Mouse (Mus musculus): Measurements from ENCODE around the gene Fam163a. TPM values are rescaled to one million over a fixed set of nuclear protein-coding genes. Genes with fewer than 3 reads are reported as not detected.
A peak's percentile ranks its signal among the peaks of the same experiment; 100 is the strongest.
"Not testable (repeated sequence)": the region's sequence is repeated elsewhere in the genome, so short reads cannot be mapped to it uniquely, and the experiment has no call there.

The Fam163a gene
- polyA plus RNA-seq (2012; ENCODE audit: insufficient read depth, insufficient read length, missing spikeins), result not detected in 2 replicates

GRCm38 (mm10) chr1:156204656-156205131 lies at the start of gene Fam163a:
TSS of gene Fam163a (minus strand) at chr1:156205026.
- peaks cover 9% of the 10 kb centered on the region; the same call in 1 of the 2 replicates for H3K4me1 ChIP-seq (ENCODE audit: control insufficient read depth, insufficient read depth, insufficient read length, low read length)
- no peak within 1 kb of the TSS for H3K27ac ChIP-seq (replicated peaks; ENCODE audit: low read depth, low read length)
- H3K4me3 ChIP-seq (ENCODE audit: insufficient read depth, low read depth, low read length), result peak within 1 kb of the TSS; percentile 36

DNA sequence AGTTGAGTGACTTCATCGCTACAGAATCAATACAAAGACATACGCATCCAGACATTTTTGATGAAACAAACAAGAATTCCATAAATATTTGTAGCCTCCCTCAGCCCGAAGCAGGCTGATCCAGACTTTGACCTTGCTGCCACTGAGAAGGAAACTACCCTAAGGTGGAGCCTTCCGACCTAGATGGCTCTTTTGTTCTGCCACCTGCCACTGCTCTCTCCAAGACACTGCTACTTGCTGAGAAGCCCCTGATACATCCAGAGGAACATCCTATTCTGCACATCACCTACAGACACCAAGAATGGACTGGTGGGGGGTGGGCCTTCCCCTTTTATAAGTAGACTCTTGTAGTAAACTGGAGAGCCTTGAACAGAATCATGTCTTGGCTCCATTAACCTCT lies 46.3 kb upstream of the Fam163a start:
- H3K4me3 ChIP-seq (ENCODE audit: insufficient read depth, low read depth, low read length); H3K27ac ChIP-seq (replicated peaks; ENCODE audit: low read depth, low read length); H3K4me1 ChIP-seq (ENCODE audit: control insufficient read depth, insufficient read depth, insufficient read length, low read length): not testable (repeated sequence)

DNA sequence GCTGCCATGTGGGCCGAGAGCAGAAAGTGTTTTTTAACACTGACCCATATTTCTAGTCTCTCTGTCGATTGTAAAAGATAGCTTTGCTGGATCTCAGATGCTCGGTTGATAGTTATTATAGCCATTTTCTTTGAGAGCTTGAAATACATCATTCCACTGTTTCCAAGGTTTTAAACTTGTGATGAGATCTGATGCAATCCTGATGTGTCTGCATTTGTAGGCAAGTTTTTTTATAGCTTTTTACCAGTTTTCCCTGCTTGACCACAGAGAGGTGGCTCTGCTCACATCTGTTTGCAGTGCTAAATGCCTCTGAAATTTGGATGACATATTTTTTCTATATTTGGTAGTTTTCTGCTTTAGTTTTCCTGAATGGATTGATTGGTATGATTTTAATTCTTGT lies 43.1 kb upstream of the Fam163a start:
- H3K27ac ChIP-seq (replicated peaks; ENCODE audit: low read depth, low read length), result no peak overlapping the region
- no peaks in the 10 kb centered on the region for H3K4me1 ChIP-seq (ENCODE audit: control insufficient read depth, insufficient read depth, insufficient read length, low read length)
- H3K4me3 ChIP-seq (ENCODE audit: insufficient read depth, low read depth, low read length), result no peak overlapping the region

DNA sequence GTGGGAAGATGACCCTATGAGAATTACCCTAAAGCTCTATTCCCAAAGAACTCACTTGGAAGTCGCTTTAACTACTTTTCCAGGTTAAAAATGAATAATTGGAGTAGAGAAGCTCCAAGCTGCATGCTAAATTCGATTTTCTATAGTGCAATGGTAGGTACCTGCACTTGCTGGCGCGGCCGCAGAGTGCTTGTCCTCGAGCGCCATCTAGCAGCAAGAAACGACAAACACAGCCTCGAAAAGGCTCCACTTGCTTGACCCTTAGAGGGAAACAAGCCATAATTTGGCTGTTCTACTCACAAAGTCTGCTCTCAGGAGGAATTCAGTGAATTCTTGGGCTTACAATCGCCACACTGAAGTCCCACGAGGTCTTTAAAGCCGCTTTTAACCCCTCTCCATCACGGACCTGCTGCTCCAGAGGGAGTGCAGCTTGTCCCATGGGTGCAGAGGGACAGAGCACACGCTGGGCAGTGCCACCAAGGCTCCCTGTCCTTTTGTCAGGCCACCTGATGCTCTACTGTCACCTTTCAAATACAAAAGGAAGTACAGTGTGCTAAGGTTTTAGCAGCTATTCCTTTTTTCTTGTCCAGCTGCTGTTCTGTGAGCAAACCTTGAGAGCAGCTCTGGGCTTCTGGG lies 37.0 kb upstream of the Fam163a start:
- no peak overlapping the region for H3K27ac ChIP-seq (replicated peaks; ENCODE audit: low read depth, low read length)
- no peak overlapping the region for H3K4me3 ChIP-seq (ENCODE audit: insufficient read depth, low read depth, low read length)
- H3K4me1 ChIP-seq (ENCODE audit: control insufficient read depth, insufficient read depth, insufficient read length, low read length), result no peaks in the 10 kb centered on the region

GRCm38 (mm10) chr1:156241035-156241434 lies 36.2 kb upstream of the Fam163a start:
- Histone ChIP-seq H3K4me3 (ENCODE audit: insufficient read depth, low read depth, low read length) (no peak overlapping the region), H3K27ac (replicated peaks; ENCODE audit: low read depth, low read length) (no peak overlapping the region), H3K4me1 (ENCODE audit: control insufficient read depth, insufficient read depth, insufficient read length, low read length) (no peaks in the 10 kb centered on the region)

- Histone ChIP-seq H3K27ac (replicated peaks; ENCODE audit: low read depth, low read length) (no peak overlapping the region), H3K4me1 (ENCODE audit: control insufficient read depth, insufficient read depth, insufficient read length, low read length) (no peaks in the 10 kb centered on the region), H3K4me3 (ENCODE audit: insufficient read depth, low read depth, low read length) (no peak overlapping the region)
Measured at GRCm38 (mm10) chr1:156231122-156231521, 26.3 kb upstream of the Fam163a start.

- no peak overlapping the region for H3K4me3 ChIP-seq (ENCODE audit: insufficient read depth, low read depth, low read length)
- peak overlapping the region; percentile 63 for H3K27ac ChIP-seq (replicated peaks; ENCODE audit: low read depth, low read length)
- no peaks in the 10 kb centered on the region for H3K4me1 ChIP-seq (ENCODE audit: control insufficient read depth, insufficient read depth, insufficient read length, low read length)
Measured at GRCm38 (mm10) chr1:156230339-156231089, 25.7 kb upstream of the Fam163a start.

GRCm38 (mm10) chr1:156229448-156229847 lies 24.6 kb upstream of the Fam163a start:
- Histone ChIP-seq H3K4me1 (ENCODE audit: control insufficient read depth, insufficient read depth, insufficient read length, low read length) (no peaks in the 10 kb centered on the region), H3K4me3 (ENCODE audit: insufficient read depth, low read depth, low read length) (no peak overlapping the region), H3K27ac (replicated peaks; ENCODE audit: low read depth, low read length) (no peak overlapping the region)

- Histone ChIP-seq H3K27ac (replicated peaks; ENCODE audit: low read depth, low read length) (no peak overlapping the region), H3K4me1 (ENCODE audit: control insufficient read depth, insufficient read depth, insufficient read length, low read length) (no peaks in the 10 kb centered on the region), H3K4me3 (ENCODE audit: insufficient read depth, low read depth, low read length) (no peak overlapping the region)
Measured at GRCm38 (mm10) chr1:156228728-156229127, 23.9 kb upstream of the Fam163a start.

- no peak overlapping the region for H3K4me3 ChIP-seq (ENCODE audit: insufficient read depth, low read depth, low read length)
Measured at GRCm38 (mm10) chr1:156226903-156227302, 22.1 kb upstream of the Fam163a start.

GRCm38 (mm10) chr1:156222205-156223000 lies 17.6 kb upstream of the Fam163a start:
- Histone ChIP-seq H3K4me3 (ENCODE audit: insufficient read depth, low read depth, low read length) (no peak overlapping the region), H3K4me1 (ENCODE audit: control insufficient read depth, insufficient read depth, insufficient read length, low read length) (peaks cover 15% of the 10 kb centered on the region; the same call in 1 of the 2 replicates), H3K27ac (replicated peaks; ENCODE audit: low read depth, low read length) (no peak overlapping the region)

More at GRCm38 (mm10) chr1:156226903-156227302, 22.1 kb upstream of the Fam163a start:
- Histone ChIP-seq H3K27ac (replicated peaks; ENCODE audit: low read depth, low read length) (no peak overlapping the region), H3K4me1 (ENCODE audit: control insufficient read depth, insufficient read depth, insufficient read length, low read length) (peaks cover 9% of the 10 kb centered on the region; the same call in 1 of the 2 replicates)

DNA sequence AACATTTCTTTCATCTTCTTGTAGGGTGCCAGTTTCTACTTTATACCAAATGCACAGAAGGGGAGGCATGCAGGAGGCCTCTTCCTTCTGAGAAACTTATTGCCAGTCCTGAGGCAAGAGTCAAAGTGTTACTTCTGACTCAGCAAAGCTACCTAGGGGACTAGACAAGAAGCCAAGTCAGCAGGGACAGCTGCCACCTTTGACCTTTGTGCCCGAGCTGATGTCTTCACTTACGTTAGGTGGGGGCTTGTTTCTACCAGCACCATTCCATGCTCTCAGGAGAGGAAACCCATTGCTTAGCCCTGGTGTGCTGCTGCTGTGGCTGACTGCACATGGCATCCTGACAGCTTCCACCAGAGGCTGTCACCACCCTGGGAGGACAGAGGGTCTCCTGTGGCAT lies 16.5 kb upstream of the Fam163a start:
- H3K4me3 ChIP-seq (ENCODE audit: insufficient read depth, low read depth, low read length), result no peak overlapping the region
- H3K4me1 ChIP-seq (ENCODE audit: control insufficient read depth, insufficient read depth, insufficient read length, low read length), result peaks cover 15% of the 10 kb centered on the region; the same call in 1 of the 2 replicates
- H3K27ac ChIP-seq (replicated peaks; ENCODE audit: low read depth, low read length), result no peak overlapping the region

DNA sequence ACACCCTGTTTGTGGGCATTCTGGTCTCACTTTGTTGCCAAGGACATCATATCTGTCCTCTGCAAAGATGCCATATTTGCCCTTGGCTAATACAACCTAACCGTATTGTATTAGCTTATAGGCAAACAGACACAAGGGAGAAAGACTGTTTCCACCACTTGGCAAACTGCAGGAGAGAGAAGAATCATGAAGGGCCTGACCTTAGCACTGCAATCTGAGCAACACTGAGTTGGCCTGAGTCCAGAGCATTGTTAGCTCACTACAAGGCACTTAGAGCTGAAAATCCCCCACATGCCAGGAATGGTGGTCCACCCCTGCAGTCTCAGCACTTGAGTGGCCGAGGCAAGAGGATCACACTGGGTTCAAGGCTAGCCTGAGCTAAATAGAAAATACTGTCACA lies 13.7 kb upstream of the Fam163a start:
- Histone ChIP-seq H3K27ac (replicated peaks; ENCODE audit: low read depth, low read length) (no peak overlapping the region), H3K4me3 (ENCODE audit: insufficient read depth, low read depth, low read length) (no peak overlapping the region), H3K4me1 (ENCODE audit: control insufficient read depth, insufficient read depth, insufficient read length, low read length) (peaks cover 15% of the 10 kb centered on the region; the same call in 1 of the 2 replicates)

- no peak overlapping the region for H3K27ac ChIP-seq (replicated peaks; ENCODE audit: low read depth, low read length)
- no peak overlapping the region for H3K4me3 ChIP-seq (ENCODE audit: insufficient read depth, low read depth, low read length)
- H3K4me1 ChIP-seq (ENCODE audit: control insufficient read depth, insufficient read depth, insufficient read length, low read length), result peaks cover 15% of the 10 kb centered on the region; the same call in 1 of the 2 replicates
Measured at GRCm38 (mm10) chr1:156217941-156218340, 13.1 kb upstream of the Fam163a start.

GRCm38 (mm10) chr1:156217393-156217792 lies 12.6 kb upstream of the Fam163a start:
- peaks cover 10% of the 10 kb centered on the region; the same call in 1 of the 2 replicates for H3K4me1 ChIP-seq (ENCODE audit: control insufficient read depth, insufficient read depth, insufficient read length, low read length)
- H3K27ac ChIP-seq (replicated peaks; ENCODE audit: low read depth, low read length), result no peak overlapping the region
- H3K4me3 ChIP-seq (ENCODE audit: insufficient read depth, low read depth, low read length), result no peak overlapping the region

Data from brown adipose tissue, adult 24 weeks (tissue).